Mouse (Mus musculus) liver, embryonic 16.5 days (tissue): ENCODE data around the gene Usp29. TPM values are rescaled to one million over a fixed set of nuclear protein-coding genes. Genes with fewer than 3 reads are reported as not detected.
"Not testable (repeated sequence)": the region's sequence is repeated elsewhere in the genome, so short reads cannot be mapped to it uniquely, and the experiment has no call there.

Experiments
- ATAC-seq: fragments of 200-750 bp; cut with Nextera tagmentation; 2 replicates; pipeline ENCODE4 v1.8.0; 2017; ENCODE audit warnings: low read depth, mild to moderate bottlenecking, moderate number of reproducible peaks, moderate library complexity
- H3K27ac ChIP-seq: fragments of 300-500 bp; sonication (generic); 2 replicates; pipeline ENCODE4 v1.5.1; 2014; ENCODE audit warnings: mild to moderate bottlenecking, low read length
- H3K27me3 ChIP-seq: fragments of 300-500 bp; sonication (generic); 2 replicates; pipeline ENCODE4 v1.6.1; 2014; ENCODE audit warnings: low read depth, low read length, mixed read lengths; ENCODE audit not compliant: control insufficient read depth, insufficient read depth
- H3K36me3 ChIP-seq: fragments of 300-500 bp; sonication (generic); 2 replicates; pipeline ENCODE4 v1.6.1; 2014; ENCODE audit warnings: mild to moderate bottlenecking; ENCODE audit not compliant: control insufficient read depth, insufficient read depth
- H3K4me1 ChIP-seq: fragments of 300-500 bp; sonication (generic); 2 replicates; pipeline ENCODE4 v1.6.1; 2014; ENCODE audit warnings: low read depth, low read length, mixed read lengths; ENCODE audit not compliant: control insufficient read depth
- H3K4me2 ChIP-seq: fragments of 300-500 bp; sonication (generic); 2 replicates; pipeline ENCODE4 v1.6.1; 2014; ENCODE audit warnings: low read depth, low read length, mixed read lengths
- H3K4me3 ChIP-seq: fragments of 300-500 bp; sonication (generic); 2 replicates; pipeline ENCODE4 v1.5.1; 2014; ENCODE audit warnings: low read depth, mild to moderate bottlenecking, low read length
- H3K9ac ChIP-seq: fragments of 300-500 bp; sonication (generic); 2 replicates; pipeline ENCODE4 v1.6.1; 2014; ENCODE audit warnings: low read depth, low read length
- H3K9me3 ChIP-seq: fragments of 300-500 bp; sonication (generic); replicated peaks from 2 replicates; pipeline ENCODE4 v1.6.1; 2016; ENCODE audit warnings: low read length; ENCODE audit not compliant: control insufficient read depth
- WGBS: fragments of 180-500 bp; shearing (Covaris S2); extraction: QIAGEN DNeasy Blood & Tissue Kit; methylation state at CpG from one replicate; pipeline ENCODE4 v1.1.7; 2014; ENCODE audit not compliant: insufficient replicate concordance; 5-methylcytosine and 5-hydroxymethylcytosine counted together
- polyA plus RNA-seq: library from polyadenylated mRNA; unstranded; fragments of >200 nt; fragmentation: Nextera tagmentation; extraction: Ambion mirVana; gene quantifications from 2 replicates; pipeline ENCODE4 v1.2.1, GENCODE M21; 2015

The Usp29 gene
- polyA plus RNA-seq, 1 experiment from 2014 or later = 2.0 TPM

GRCm38 (mm10) chr7:6889871-6890270 lies 159.5 kb downstream of the Usp29 start:
- Histone ChIP-seq H3K27me3 (no peaks in the 10 kb centered on the region), H3K27ac (no peak overlapping the region), H3K4me1 (no peaks in the 10 kb centered on the region), H3K36me3 (no peaks in the 10 kb centered on the region), H3K4me3 (no peak overlapping the region), H3K9me3 (no peaks in the 10 kb centered on the region), H3K4me2 (no peak overlapping the region), H3K9ac (no peak overlapping the region)
- no peak for ATAC-seq
- WGBS = 65% methylated on average over 5 of the region's 5 CpGs

GRCm38 (mm10) chr7:6891206-6891605 lies 160.8 kb downstream of the Usp29 start:
- Histone ChIP-seq H3K27ac (no peak overlapping the region), H3K4me3 (no peak overlapping the region), H3K9ac (no peak overlapping the region), H3K4me1 (no peaks in the 10 kb centered on the region), H3K36me3 (no peaks in the 10 kb centered on the region), H3K9me3 (no peaks in the 10 kb centered on the region), H3K27me3 (no peaks in the 10 kb centered on the region), H3K4me2 (no peak overlapping the region)
- WGBS = 43% methylated on average over 3 of the region's 3 CpGs
- ATAC-seq = no peak

- WGBS = 30% methylated on average over 4 of the region's 4 CpGs
- H3K4me3 ChIP-seq, H3K9ac ChIP-seq, H3K4me2 ChIP-seq, ATAC-seq, H3K27me3 ChIP-seq, H3K9me3 ChIP-seq, H3K27ac ChIP-seq, H3K4me1 ChIP-seq, H3K36me3 ChIP-seq: not testable (repeated sequence)
Measured at GRCm38 (mm10) chr7:6897021-6897420, 166.6 kb downstream of the Usp29 start.

GRCm38 (mm10) chr7:6900672-6901071 lies 170.3 kb downstream of the Usp29 start:
- H3K4me2 ChIP-seq = no peak overlapping the region
- H3K27me3 ChIP-seq = no peaks in the 10 kb centered on the region
- no peak overlapping the region for H3K27ac ChIP-seq
- ATAC-seq = no peak
- H3K9me3 ChIP-seq = no peaks in the 10 kb centered on the region
- no peaks in the 10 kb centered on the region for H3K4me1 ChIP-seq
- H3K36me3 ChIP-seq = no peaks in the 10 kb centered on the region
- H3K4me3 ChIP-seq = no peak overlapping the region
- H3K9ac ChIP-seq = no peak overlapping the region
- WGBS = 78% methylated on average over 7 of the region's 7 CpGs

GRCm38 (mm10) chr7:6903489-6903888 lies 173.1 kb downstream of the Usp29 start:
- H3K36me3 ChIP-seq = no peaks in the 10 kb centered on the region
- ATAC-seq = no peak
- no peak overlapping the region for H3K4me2 ChIP-seq
- no peaks in the 10 kb centered on the region for H3K9me3 ChIP-seq
- no peak overlapping the region for H3K9ac ChIP-seq
- 64% methylated on average over 8 of the region's 8 CpGs for WGBS
- no peak overlapping the region for H3K4me3 ChIP-seq
- no peak overlapping the region for H3K27ac ChIP-seq
- H3K4me1 ChIP-seq = no peaks in the 10 kb centered on the region
- H3K27me3 ChIP-seq = no peaks in the 10 kb centered on the region

- Histone ChIP-seq H3K27me3 (no peaks in the 10 kb centered on the region), H3K36me3 (no peaks in the 10 kb centered on the region), H3K9ac (no peak overlapping the region), H3K4me1 (no peaks in the 10 kb centered on the region; the same call in 1 of the 2 replicates), H3K27ac (no peak overlapping the region), H3K4me3 (no peak overlapping the region), H3K4me2 (no peak overlapping the region), H3K9me3 (no peaks in the 10 kb centered on the region)
- ATAC-seq = no peak
- WGBS = 22% methylated on average over 7 of the region's 7 CpGs
Measured at GRCm38 (mm10) chr7:6910527-6910926, 180.1 kb downstream of the Usp29 start.

- no peaks in the 10 kb centered on the region for H3K36me3 ChIP-seq
- no peak overlapping the region for H3K4me3 ChIP-seq
- no peaks in the 10 kb centered on the region; the same call in 1 of the 2 replicates for H3K4me1 ChIP-seq
- H3K9ac ChIP-seq = no peak overlapping the region
- WGBS = 68% methylated on average over 5 of the region's 5 CpGs
- no peaks in the 10 kb centered on the region for H3K9me3 ChIP-seq
- no peak overlapping the region for H3K27ac ChIP-seq
- no peak overlapping the region for H3K4me2 ChIP-seq
- H3K27me3 ChIP-seq = no peaks in the 10 kb centered on the region
- no peak for ATAC-seq
Measured at GRCm38 (mm10) chr7:6911731-6912130, 181.4 kb downstream of the Usp29 start.

- Histone ChIP-seq H3K9ac (peak overlapping the region; percentile 21; the same call in 1 of the 2 replicates), H3K4me2 (peak overlapping the region; percentile 21; the same call in 1 of the 2 replicates), H3K27me3 (no peaks in the 10 kb centered on the region), H3K4me1 (no peaks in the 10 kb centered on the region; the same call in 1 of the 2 replicates), H3K27ac (peak overlapping the region; percentile 43; the same call in 1 of the 2 replicates), H3K36me3 (no peaks in the 10 kb centered on the region), H3K9me3 (no peaks in the 10 kb centered on the region), H3K4me3 (no peak overlapping the region)
- 15% methylated on average over 30 of the region's 30 CpGs for WGBS
- ATAC-seq = no peak
Measured at GRCm38 (mm10) chr7:6913439-6914380, 183.3 kb downstream of the Usp29 start.

GRCm38 (mm10) chr7:6917126-6917525 lies 186.7 kb downstream of the Usp29 start:
- no peaks in the 10 kb centered on the region for H3K9me3 ChIP-seq
- no peak overlapping the region for H3K9ac ChIP-seq
- H3K4me1 ChIP-seq = no peaks in the 10 kb centered on the region; the same call in 1 of the 2 replicates
- 63% methylated on average over 5 of the region's 5 CpGs for WGBS
- H3K36me3 ChIP-seq = no peaks in the 10 kb centered on the region
- ATAC-seq = no peak
- H3K4me2 ChIP-seq = no peak overlapping the region
- H3K27me3 ChIP-seq = no peaks in the 10 kb centered on the region
- no peak overlapping the region for H3K4me3 ChIP-seq
- no peak overlapping the region for H3K27ac ChIP-seq
